Mouse (Mus musculus) heart, postnatal 0 days (tissue): ENCODE measurements at regions not wholly inside any gene's neighbourhood (a gene's known extent, or its start where the extent isn't known, plus 50 kb on each side); places are given as distances from the start of the nearest gene placed in this dataset.

Experiments used
- ATAC-seq: fragments of 200-750 bp; cut with Nextera tagmentation; 2 replicates; pipeline ENCODE4 v1.8.0; 2017; ENCODE audit warnings: low read depth, moderate number of reproducible peaks, moderate library complexity; ENCODE audit not compliant: insufficient read depth
- DNase-seq: peaks from one replicate; pipeline ENCODE4 v3.0.0-alpha.2; 2016; ENCODE audit warnings: low spot score
- H3K27ac ChIP-seq: fragments of 300-500 bp; sonication (generic); 2 replicates; pipeline ENCODE4 v1.5.1; 2014; ENCODE audit warnings: low read depth, mild to moderate bottlenecking
- H3K27me3 ChIP-seq: fragments of 300-500 bp; sonication (generic); 2 replicates; pipeline ENCODE4 v1.6.1; 2014; ENCODE audit warnings: low read length, mixed read lengths; ENCODE audit not compliant: control insufficient read depth, insufficient read depth
- H3K36me3 ChIP-seq: fragments of 300-500 bp; sonication (generic); replicated peaks from 2 replicates; pipeline ENCODE4 v1.6.1; 2014; ENCODE audit warnings: low read length, mixed read lengths; ENCODE audit not compliant: control insufficient read depth, insufficient read depth
- H3K4me1 ChIP-seq: fragments of 300-500 bp; sonication (generic); 2 replicates; pipeline ENCODE4 v1.6.1; 2014; ENCODE audit warnings: antibody characterized with exemption; ENCODE audit not compliant: control insufficient read depth, insufficient read depth
- H3K4me2 ChIP-seq: fragments of 300-500 bp; sonication (generic); 2 replicates; pipeline ENCODE4 v1.6.1; 2014; ENCODE audit warnings: low read depth, mild to moderate bottlenecking, low read length, moderate library complexity
- H3K4me3 ChIP-seq: fragments of 300-500 bp; sonication (generic); 2 replicates; pipeline ENCODE4 v1.5.1; 2014; ENCODE audit warnings: low read depth, low read length
- H3K9ac ChIP-seq: fragments of 300-500 bp; sonication (generic); replicated peaks from 2 replicates; pipeline ENCODE4 v1.6.1; 2014; ENCODE audit warnings: low read depth, low read length, mixed read lengths
- H3K9me3 ChIP-seq: fragments of 300-500 bp; sonication (generic); replicated peaks from 2 replicates; pipeline ENCODE4 v1.6.1; 2016; ENCODE audit warnings: low read length; ENCODE audit not compliant: control insufficient read depth
- CTCF ChIP-seq: IDR thresholded peaks from 2 replicates; pipeline ENCODE4 v1.5.1; 2016; ENCODE audit warnings: antibody characterized with exemption, control low read depth, low read depth
- EP300 ChIP-seq: IDR thresholded peaks from 2 replicates; pipeline ENCODE4 v1.6.1; 2016; ENCODE audit warnings: antibody characterized with exemption, low read depth
- WGBS: fragments of 180-500 bp; shearing (Covaris S2); extraction: QIAGEN DNeasy Blood & Tissue Kit; methylation state at CpG from one replicate; pipeline ENCODE4 v1.1.7; 2014; 5-methylcytosine and 5-hydroxymethylcytosine counted together

- ATAC-seq = peak; percentile 90
These were observed 107.8 kb upstream of the N6amt1 start for GRCm38 (mm10) chr16:87245933-87246791.

GRCm38 (mm10) chr16:87245441-87245840 is 108.5 kb upstream of the N6amt1 start:
- peak overlapping the region; percentile 60 for H3K27ac ChIP-seq
- H3K4me1 ChIP-seq = no peaks in the 10 kb centered on the region
- no peak overlapping the region for H3K4me2 ChIP-seq
- no peak overlapping the region for H3K4me3 ChIP-seq
- H3K9ac ChIP-seq = no peak overlapping the region
- WGBS = 83% methylated on average over 7 of the region's 7 CpGs
- no peaks in the 10 kb centered on the region for H3K27me3 ChIP-seq
- no peaks in the 10 kb centered on the region for H3K9me3 ChIP-seq
- no peak for ATAC-seq
- TF ChIP-seq CTCF = no peak
- no peak for DNase-seq
- no peaks in the 10 kb centered on the region for H3K36me3 ChIP-seq

More at GRCm38 (mm10) chr16:87245933-87246791, 107.8 kb upstream of the N6amt1 start:
- Histone ChIP-seq H3K4me3 (peak overlapping the region; percentile 39), H3K4me2 (peak overlapping the region; percentile 51), H3K27ac (peak overlapping the region; percentile 60), H3K4me1 (no peaks in the 10 kb centered on the region; the same call in 1 of the 2 replicates), H3K36me3 (no peaks in the 10 kb centered on the region), H3K9ac (peak overlapping the region; percentile 46; the same call in 1 of the 2 replicates), H3K9me3 (no peaks in the 10 kb centered on the region), H3K27me3 (no peaks in the 10 kb centered on the region)
- WGBS = 31% methylated on average over 26 of the region's 26 CpGs
- TF ChIP-seq EP300 = peak; percentile 37; the same call in 1 of the 2 replicates
- peak; percentile 80 for TF ChIP-seq CTCF
- DNase-seq = peak; percentile 88

GRCm38 (mm10) chr16:87242027-87242426 is 112.0 kb upstream of the N6amt1 start:
- H3K27ac ChIP-seq = no peak overlapping the region
- H3K36me3 ChIP-seq = no peaks in the 10 kb centered on the region
- H3K4me3 ChIP-seq = no peak overlapping the region
- H3K27me3 ChIP-seq = no peaks in the 10 kb centered on the region
- DNase-seq (no peak), ATAC-seq (no peak)
- 69% methylated on average over 7 of the region's 7 CpGs for WGBS
- no peaks in the 10 kb centered on the region for H3K9me3 ChIP-seq
- no peaks in the 10 kb centered on the region for H3K4me1 ChIP-seq
- H3K9ac ChIP-seq = no peak overlapping the region
- no peak overlapping the region for H3K4me2 ChIP-seq
- TF ChIP-seq CTCF (no peak), EP300 (no peak)

- ATAC-seq (peak; percentile 73), DNase-seq (no peak)
- TF ChIP-seq CTCF (no peak), EP300 (no peak)
- Histone ChIP-seq H3K4me1 (no peaks in the 10 kb centered on the region), H3K36me3 (no peaks in the 10 kb centered on the region), H3K4me2 (no peak overlapping the region), H3K4me3 (no peak overlapping the region), H3K27ac (peak overlapping the region; percentile 23; the same call in 1 of the 2 replicates), H3K9me3 (no peaks in the 10 kb centered on the region), H3K9ac (no peak overlapping the region), H3K27me3 (no peaks in the 10 kb centered on the region)
- WGBS = 26% methylated on average over 7 of the region's 7 CpGs
These were observed 114.9 kb upstream of the N6amt1 start for GRCm38 (mm10) chr16:87239105-87239504.

- ATAC-seq (no peak), DNase-seq (no peak)
- no peak overlapping the region for H3K4me3 ChIP-seq
- H3K4me1 ChIP-seq = no peaks in the 10 kb centered on the region
- WGBS = 49% methylated on average over 4 of the region's 4 CpGs
- TF ChIP-seq EP300 (no peak), CTCF (no peak)
- H3K27me3 ChIP-seq = no peaks in the 10 kb centered on the region
- no peak overlapping the region for H3K27ac ChIP-seq
- 0 out of 2 replicates have a peak, but pooled peaks cover 8% of the 10 kb centered on the region for H3K9me3 ChIP-seq
- H3K4me2 ChIP-seq = no peak overlapping the region
- no peak overlapping the region for H3K9ac ChIP-seq
- H3K36me3 ChIP-seq = no peaks in the 10 kb centered on the region
These were observed 119.8 kb upstream of the N6amt1 start for GRCm38 (mm10) chr16:87234199-87234598.

GRCm38 (mm10) chr16:87225595-87225994 is 128.4 kb upstream of the N6amt1 start:
- no peak for ATAC-seq
- Histone ChIP-seq H3K9me3 (no peaks in the 10 kb centered on the region), H3K4me2 (no peak overlapping the region), H3K4me3 (no peak overlapping the region), H3K27me3 (no peaks in the 10 kb centered on the region), H3K27ac (no peak overlapping the region), H3K36me3 (no peaks in the 10 kb centered on the region), H3K4me1 (no peaks in the 10 kb centered on the region), H3K9ac (no peak overlapping the region)
- 76% methylated on average over 10 of the region's 10 CpGs for WGBS
- TF ChIP-seq EP300 = no peak
- TF ChIP-seq CTCF = no peak
- DNase-seq = no peak
